Mouse (Mus musculus): Measurements from ENCODE around the gene Cdk2ap2. TPM values are rescaled to one million over a fixed set of nuclear protein-coding genes. Genes with fewer than 3 reads are reported as not detected.
"Not testable (repeated sequence)": the region's sequence is repeated elsewhere in the genome, so short reads cannot be mapped to it uniquely, and the experiment has no call there.

Cdk2ap2 gene
- total RNA-seq (2021), result 10 to 100 TPM; 18.1 to 18.2 TPM
- long read RNA-seq, experiment 1, transcript Cdk2ap2-201 (4 exons, 1,080 nt), result major isoform, 18 of 18 reads
- long read RNA-seq, experiment 1, partial matches to known transcripts, result 0 of 18 reads
- long read RNA-seq, experiment 1, other reads (novel, unspliced or antisense), result 0 of 18 reads
- long read RNA-seq, experiment 2, transcript Cdk2ap2-201 (4 exons, 1,080 nt), result major isoform, 22 of 26 reads
- long read RNA-seq, experiment 2, partial matches to known transcripts, result 2 of 26 reads
- long read RNA-seq, experiment 2, other reads (novel, unspliced or antisense), result 0 of 26 reads

GRCm38 (mm10) chr19:4096642-4097440 is at the start of gene Cdk2ap2:
Cdk2ap2 (plus strand) TSS chr19:4097182.
- peak; percentile 99 for DNase-seq

GRCm38 (mm10) chr19:4047859-4048258 is 49.1 kb upstream of the Cdk2ap2 start:
- peak; percentile 88 for DNase-seq

- not testable (repeated sequence) for DNase-seq
Measured at GRCm38 (mm10) chr19:4049069-4049468, 47.9 kb upstream of the Cdk2ap2 start.

- no peak for DNase-seq
Measured at GRCm38 (mm10) chr19:4051016-4051415, 46.0 kb upstream of the Cdk2ap2 start.

- DNase-seq, result peak; percentile 84
Measured at GRCm38 (mm10) chr19:4051741-4052515, 45.1 kb upstream of the Cdk2ap2 start.

GRCm38 (mm10) chr19:4052516-4053030 is 44.4 kb upstream of the Cdk2ap2 start:
- no peak for DNase-seq

GRCm38 (mm10) chr19:4054613-4055012 is 42.4 kb upstream of the Cdk2ap2 start:
- no peak for DNase-seq

- no peak for DNase-seq
Measured at GRCm38 (mm10) chr19:4055216-4055946, 41.6 kb upstream of the Cdk2ap2 start.

- no peak for DNase-seq
Measured at GRCm38 (mm10) chr19:4055947-4056693, 40.9 kb upstream of the Cdk2ap2 start.

GRCm38 (mm10) chr19:4056727-4057126 is 40.3 kb upstream of the Cdk2ap2 start:
- no peak for DNase-seq

- DNase-seq, result no peak
Measured at GRCm38 (mm10) chr19:4057389-4057788, 39.6 kb upstream of the Cdk2ap2 start.

GRCm38 (mm10) chr19:4057962-4058361 is 39.0 kb upstream of the Cdk2ap2 start:
- DNase-seq, result no peak

- DNase-seq, result no peak
Measured at GRCm38 (mm10) chr19:4058581-4058980, 38.4 kb upstream of the Cdk2ap2 start.

- DNase-seq, result no peak
Measured at GRCm38 (mm10) chr19:4059069-4059740, 37.8 kb upstream of the Cdk2ap2 start, which contains the start of gene Gstp3. Gstp3 (minus strand) TSS chr19:4059569.

GRCm38 (mm10) chr19:4060044-4060898 is 36.7 kb upstream of the Cdk2ap2 start:
- DNase-seq, result not testable (repeated sequence)

GRCm38 (mm10) chr19:4060899-4061465 is 36.0 kb upstream of the Cdk2ap2 start:
- no peak for DNase-seq

GRCm38 (mm10) chr19:4063357-4063756 is 33.6 kb upstream of the Cdk2ap2 start:
- DNase-seq, result not testable (repeated sequence)

- not testable (repeated sequence) for DNase-seq
Measured at GRCm38 (mm10) chr19:4064501-4064900, 32.5 kb upstream of the Cdk2ap2 start.

GRCm38 (mm10) chr19:4066280-4066679 is 30.7 kb upstream of the Cdk2ap2 start:
- no peak for DNase-seq

All from gastrocnemius, postnatal 10 days (tissue).